Comparison of ENCODE assay signal across 24 mouse cellular contexts in the genomic region with DNA sequence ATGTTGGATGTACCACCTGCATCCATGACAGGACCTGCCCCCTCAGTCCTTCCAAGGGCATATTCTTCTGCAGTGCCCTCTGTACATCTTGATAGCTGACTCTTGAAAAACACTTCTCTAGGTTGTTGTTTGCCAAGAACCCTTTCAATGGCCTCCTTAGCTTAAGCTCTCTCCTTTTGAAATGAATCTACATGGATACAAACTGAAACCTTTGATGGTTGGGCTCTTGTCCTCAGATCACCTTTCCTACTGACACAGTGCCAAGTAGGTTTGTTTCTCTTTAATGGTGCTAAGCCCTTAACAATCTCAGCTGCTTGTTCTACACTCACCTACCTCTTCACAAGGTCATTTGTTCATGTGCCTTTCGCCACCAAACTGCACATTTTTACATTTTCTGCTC.
DNase-seq lines count a peak whose midpoint lies in the region; ATAC-seq and TF ChIP-seq lines count a peak whose summit lies in the region.
"Had no signal": no experiment of that assay in that cellular context is flagged by ENCODE, and none has a peak within 500 bp of the region (broad histone marks: within the 10 kb centered on the region; RNA-seq: fewer than 3 reads in every experiment).

No protein-coding gene starts in this region.

- peaks cover 5% of the 10 kb centered on the region for H3K4me1 ChIP-seq in lung, adult 2 months (ENCODE audit: control insufficient read depth, insufficient read depth, low read length)

- TF ChIP-seq CTCF in lung, adult 2 months (IDR thresholded peaks at IDR 0.05; ENCODE audit: insufficient read depth, low read length) = no peak

- no peak for ATAC-seq in erythroblast, adult 5-6 weeks (replicated peaks; ENCODE audit: low FRiP score, poor library complexity, severe bottlenecking)
- ATAC-seq: activated CD4-positive, CD25-positive, alpha-beta regulatory T cell, adult 4 months; CD4-positive, CD25-positive, alpha-beta regulatory T cell, adult 4 months; forebrain, embryonic 14.5 days; forebrain, postnatal 0 days; hindbrain, embryonic 16.5 days had no signal

- 76% methylated on average over 1 of the region's 1 CpGs for WGBS in lung, adult 2 months

- peak; percentile 37 to 70 for DNase-seq in lung, adult 18-20 months
- peak; percentile 20 for DNase-seq in lung, adult 2 months
- peak; percentile 56 for DNase-seq in lung, postnatal 10 days
- peak; percentile 80 for DNase-seq in lung, postnatal 36 days
- no peak for DNase-seq in MN1 (ENCODE audit: low spot score)
- DNase-seq: adrenal gland, postnatal 10 days; adrenal gland, postnatal 36 days; cerebellum, adult 18-20 months; cerebellum, adult 9-10 months; cerebellum, postnatal 14 days; forebrain, postnatal 0 days; gastrocnemius, postnatal 25 days; heart, adult 18-20 months; heart, postnatal 10 days; heart, postnatal 36 days had no signal

- no peak for TF ChIP-seq POLR2A in lung, adult 2 months (IDR thresholded peaks at IDR 0.05; ENCODE audit: borderline replicate concordance, extremely low read depth, low read depth, low read length)

- H3K4me3 ChIP-seq in lung, adult 2 months (replicated peaks; ENCODE audit: extremely low read depth, low read depth, low read length) = no peak overlapping the region
- H3K4me3 ChIP-seq: heart, embryonic 12.5 days; heart, embryonic 15.5 days; hindbrain, embryonic 10.5 days; hindbrain, embryonic 13.5 days had no signal
